Mouse (Mus musculus): ENCODE results near the gene Ube2r2.
A peak's percentile ranks its signal among the peaks of the same experiment; 100 is the strongest.

Gene Ube2r2

DNA sequence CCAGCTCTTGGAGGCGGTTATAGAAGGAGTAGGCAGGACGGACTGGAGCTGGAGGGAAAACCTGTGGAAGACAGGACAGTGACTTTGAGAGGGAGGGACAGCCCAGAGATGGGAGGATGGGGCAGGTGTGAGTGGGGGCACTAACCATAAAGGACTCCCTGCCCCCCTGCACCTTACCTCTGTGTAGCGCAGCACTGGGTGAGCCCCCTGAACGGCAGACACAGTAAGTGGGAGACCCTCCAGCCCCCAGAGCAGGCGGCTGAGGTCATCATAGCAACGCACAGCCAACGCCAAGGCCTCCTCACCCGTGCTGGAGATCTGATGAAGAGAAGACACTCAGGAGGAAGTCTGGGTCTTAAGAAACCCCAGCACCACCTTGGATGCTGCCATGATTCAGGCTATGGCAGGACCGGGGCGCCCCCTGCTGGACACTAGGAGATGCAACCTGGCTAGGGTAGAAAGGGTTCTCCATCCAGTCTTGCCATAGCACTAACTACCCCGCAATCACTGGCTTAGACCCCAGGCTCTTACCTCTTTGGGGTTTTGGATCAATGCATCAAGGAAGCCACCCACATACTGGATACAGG lies 16.7 kb upstream of the Ube2r2 start:
- peak; percentile 90 for DNase-seq (ENCODE audit: low read depth, low spot score)

DNA sequence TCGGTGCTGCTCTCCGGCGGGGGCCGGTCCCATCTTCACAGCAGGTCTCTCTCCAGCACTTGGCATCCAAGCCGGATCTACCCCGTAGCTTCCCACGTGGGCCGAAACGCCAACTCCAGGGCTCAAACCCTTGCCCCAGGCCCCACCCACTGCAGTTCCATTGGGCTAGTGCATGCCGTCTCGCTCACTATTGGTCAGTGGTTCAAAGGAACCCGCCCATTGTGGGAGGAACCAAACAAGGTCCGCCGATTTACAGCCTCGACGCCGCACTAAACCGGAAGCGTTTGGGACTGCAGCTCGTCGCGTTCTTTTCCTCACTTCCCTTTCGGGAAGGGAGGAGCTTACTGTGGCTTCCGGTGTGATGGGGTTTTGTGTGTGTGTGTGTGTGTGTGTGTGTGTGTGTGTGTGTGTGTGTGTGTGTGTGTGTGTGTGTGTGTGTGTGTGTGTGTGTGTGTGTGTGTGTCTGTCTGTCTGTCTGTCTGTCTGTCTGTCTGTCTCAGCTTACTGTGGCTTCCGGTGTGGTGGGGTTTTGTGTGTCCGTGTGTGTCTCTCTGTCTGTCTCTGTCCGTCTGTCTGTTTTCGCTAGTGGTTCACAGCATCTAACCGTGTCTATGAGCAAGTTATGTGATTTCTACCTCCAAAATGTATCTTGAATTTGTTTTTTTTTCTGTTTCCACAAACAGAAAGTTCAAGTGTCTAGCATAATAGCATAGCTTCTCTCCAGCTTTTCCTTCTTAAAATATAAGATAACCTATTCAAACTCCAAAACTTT lies 11.2 kb upstream of the Ube2r2 start, which contains the start of gene Nol6:
Gene Nol6 (minus strand): TSS at position 276 of the 772 bp plus-strand sequence.
- DNase-seq (ENCODE audit: low read depth, low spot score): peak; percentile 100

DNA sequence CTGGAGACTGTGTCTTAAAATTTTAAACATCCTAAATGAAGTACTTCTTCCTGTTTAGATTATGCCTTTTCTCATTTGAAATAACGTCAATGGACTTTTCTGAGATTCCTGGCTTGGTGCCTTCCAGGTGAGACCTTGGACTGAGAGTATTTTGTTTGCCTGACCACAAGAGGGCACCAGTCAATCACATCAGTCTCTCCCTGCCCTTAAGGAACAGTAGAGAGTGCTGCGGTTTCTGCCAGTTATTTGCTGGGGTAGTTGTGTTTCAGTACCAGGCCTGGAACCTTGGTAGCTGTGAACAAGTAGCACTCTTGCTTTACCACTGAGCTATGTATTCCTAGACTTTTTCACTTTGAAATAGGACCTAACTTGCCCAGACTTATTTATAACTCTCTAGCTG lies 6.1 kb upstream of the Ube2r2 start:
- peak; percentile 86 for DNase-seq (ENCODE audit: low read depth, low spot score)

DNA sequence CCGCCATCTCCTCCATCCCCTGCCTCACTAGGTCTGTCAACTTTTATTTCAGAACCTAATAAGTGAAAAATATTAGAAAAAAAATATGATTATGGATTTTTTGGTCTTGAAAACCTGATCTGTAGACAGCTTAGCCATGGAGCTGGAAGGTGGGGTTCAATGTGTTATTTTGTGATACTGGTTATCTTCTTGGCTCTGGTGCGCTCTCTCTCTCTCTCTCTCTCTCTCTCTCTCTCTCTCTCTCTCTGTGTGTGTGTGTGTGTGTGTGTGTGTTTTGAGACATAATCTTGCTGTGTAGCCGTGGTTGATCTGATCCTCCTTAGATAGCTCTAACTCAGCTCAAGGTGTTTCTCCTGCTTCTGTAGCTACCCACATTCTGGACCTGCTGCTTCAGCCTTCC lies 5.7 kb upstream of the Ube2r2 start:
- no peak for DNase-seq (ENCODE audit: low read depth, low spot score)

DNA sequence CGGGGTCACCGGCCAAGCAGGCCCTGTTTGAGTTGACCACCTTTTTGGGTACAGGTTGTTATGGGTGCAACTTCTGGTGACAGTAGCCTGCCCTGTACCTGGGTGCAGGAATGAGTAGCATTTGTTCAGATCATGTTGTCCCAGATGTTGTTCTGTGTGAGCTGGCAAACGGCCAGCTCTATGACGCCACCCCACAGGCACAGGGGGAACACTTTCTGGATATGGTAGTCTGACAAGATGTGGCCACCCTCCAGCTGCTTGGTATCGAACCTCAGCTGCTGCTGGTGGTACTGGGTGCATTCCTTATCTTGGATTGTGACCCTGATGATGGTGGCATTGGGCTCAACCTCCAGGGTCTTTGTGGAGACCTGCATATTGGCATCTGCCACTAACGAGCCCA lies 3.1 kb upstream of the Ube2r2 start:
- no peak for DNase-seq (ENCODE audit: low read depth, low spot score)

DNA sequence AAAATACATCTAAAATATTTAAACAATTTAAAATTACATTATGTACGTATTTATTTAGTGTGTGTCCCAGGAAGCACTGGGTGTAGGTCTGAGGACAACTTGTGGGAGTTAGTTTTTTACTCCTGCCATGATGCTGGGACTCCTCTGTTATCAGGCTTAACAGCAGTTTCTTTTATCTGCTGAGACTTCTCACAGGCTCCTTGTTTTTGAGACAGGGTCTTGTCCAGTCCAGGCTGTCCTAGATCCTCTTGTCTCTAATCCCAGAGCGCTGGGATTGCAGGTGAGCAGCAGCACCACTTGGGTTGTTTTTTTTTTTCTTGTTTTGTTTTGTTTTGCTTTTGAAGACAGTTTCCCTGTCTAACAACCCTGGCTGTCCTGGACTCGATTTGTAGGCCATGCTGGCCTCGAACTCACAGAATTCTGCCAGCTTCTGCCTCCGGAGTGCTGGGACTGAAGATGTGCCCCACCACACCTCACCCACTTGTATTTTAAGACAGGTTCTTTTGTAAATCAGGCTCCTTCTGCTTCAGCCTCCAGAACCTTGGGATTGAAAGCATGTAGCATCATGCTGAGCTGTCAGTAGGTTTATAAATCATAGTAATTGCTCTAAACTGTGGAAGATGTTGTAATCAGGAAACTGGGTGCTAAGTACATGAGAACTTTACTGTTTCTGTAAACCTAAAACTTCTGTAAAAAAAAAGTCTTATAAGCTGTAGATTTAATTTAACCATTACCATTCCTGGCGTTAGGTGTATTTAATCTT lies 1.8 kb upstream of the Ube2r2 start:
- no peak for DNase-seq (ENCODE audit: low read depth, low spot score)

DNA sequence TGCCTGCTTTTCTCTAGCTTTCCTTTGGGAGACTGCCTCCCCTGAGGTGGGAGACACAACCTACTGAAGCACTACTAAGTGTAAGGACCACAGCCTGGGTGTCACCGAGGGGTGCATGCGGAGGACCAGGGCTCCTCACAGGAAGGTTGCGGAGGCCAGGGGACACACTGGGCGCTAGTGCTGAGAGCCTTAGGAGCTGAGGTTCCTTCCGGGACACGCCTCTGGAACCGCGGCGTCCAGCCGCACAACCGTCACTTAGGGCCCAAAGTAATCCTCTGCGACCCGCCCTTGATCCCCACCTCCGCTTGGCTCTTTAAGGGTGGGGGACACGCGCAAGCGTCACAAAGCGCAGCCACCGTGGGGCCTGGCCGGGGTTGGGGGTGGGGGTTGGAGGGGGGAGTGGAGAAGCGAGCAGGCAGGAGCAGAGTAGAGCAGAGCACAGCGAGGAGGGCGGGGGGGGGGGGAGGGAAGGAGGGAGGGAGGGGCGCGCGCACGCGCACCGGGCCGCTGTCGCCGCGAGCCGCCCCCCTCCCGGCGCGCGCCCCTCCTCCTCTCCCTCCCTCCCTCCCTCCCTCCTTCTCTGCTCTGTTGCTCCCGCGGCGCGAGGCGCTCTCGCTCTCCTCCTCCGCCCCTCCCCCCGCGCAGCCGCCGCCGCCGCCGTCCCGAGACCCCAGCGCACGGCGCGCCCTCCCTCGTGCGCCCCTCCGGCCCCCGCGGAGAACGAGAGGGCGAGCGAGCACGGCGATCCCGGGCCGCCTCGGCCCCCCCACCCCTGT lies 420 bp upstream of the Ube2r2 start:
- peak; percentile 94 for DNase-seq (ENCODE audit: low read depth, low spot score)

DNA sequence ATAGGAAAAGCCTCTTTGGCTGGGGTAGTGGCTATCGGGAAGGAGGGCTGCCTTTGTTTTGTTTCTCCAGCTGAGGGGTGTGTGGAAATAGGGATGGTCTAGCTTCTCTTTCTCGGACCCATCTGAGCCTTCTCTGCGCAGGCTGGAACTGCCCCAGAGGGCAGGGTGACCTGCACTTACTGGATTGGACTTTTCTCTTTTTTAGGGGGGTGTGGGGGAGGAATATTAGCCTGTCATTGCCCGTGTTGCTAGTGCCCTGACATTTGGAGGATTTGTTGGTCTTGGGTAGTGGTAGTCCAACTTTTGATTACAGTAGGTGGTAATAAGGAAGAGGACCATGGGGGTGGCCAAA lies 887 bp downstream of the Ube2r2 start:
- DNase-seq (ENCODE audit: low read depth, low spot score): no peak

DNA sequence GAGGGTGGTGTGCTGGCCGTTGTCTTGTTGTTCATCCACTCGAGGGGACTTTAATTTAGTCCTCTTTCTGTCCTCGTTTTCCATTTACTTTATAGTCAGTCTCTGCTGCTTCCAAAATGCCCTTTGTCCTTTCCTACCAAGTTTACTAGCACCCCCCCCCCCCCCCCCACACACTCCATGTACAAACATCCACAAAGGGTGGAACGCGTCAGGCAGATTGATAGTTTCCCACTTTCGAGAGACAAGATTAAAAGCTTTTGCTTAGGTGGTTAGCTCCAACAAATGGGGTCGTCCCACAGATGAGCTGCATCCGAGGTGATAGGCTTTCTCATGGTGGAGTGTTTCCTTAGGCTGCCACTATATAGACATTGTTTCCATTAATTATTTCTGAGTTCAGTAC lies 1.3 kb downstream of the Ube2r2 start:
- no peak for DNase-seq (ENCODE audit: low read depth, low spot score)

DNA sequence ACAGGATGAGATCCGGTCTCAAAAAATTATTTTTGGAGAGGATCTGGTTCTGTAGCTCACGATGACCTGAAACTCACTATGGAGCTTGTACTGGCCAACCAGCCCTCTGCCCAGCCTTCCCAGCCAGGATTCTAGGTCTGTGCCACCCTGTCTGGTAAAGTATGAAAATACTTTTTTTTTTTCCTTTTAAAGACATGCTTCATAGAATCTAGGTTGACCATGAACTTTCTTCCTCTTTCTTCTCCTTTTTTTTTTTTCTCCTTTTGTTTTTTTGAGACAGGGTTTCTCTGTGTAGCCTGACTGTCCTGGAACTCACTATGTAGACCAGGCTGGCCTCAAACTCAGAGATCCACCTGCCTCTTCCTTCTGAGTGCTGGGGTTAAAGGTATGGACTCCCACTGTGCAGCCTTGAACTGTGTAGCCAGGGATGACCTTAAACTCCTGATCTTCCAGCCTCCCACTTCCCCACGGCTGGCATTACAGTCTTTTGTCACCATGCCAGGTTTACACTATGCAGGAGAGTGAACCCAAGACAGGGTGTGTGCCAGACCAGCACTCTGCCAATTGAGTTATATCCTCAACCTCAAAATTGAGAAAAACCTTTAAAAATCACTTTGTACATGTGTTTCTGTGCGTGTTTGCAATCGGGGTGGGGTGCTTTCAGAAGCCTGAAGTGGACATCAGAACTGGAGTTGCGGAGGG lies 4.8 kb downstream of the Ube2r2 start:
- no peak for DNase-seq (ENCODE audit: low read depth, low spot score)

DNA sequence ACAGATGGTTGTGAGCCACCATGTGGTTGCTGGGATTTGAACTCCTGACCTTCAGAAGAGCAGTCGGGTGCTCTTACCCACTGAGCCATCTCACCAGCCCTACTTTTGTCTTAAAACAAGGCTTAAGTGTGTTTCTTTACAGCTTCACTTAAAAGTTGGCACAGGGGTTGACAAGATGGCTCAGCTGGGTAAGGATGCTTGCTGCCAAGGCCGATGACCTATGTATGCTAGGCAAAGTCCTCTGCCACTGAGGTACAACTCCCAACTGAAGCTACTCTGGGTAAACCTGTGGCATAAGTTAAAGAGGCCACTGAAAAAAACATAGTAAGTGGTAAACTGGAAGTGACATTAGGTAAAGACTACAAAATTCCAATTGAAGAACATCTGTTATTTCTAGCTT lies 7.1 kb downstream of the Ube2r2 start:
- DNase-seq (ENCODE audit: low read depth, low spot score): no peak

DNA sequence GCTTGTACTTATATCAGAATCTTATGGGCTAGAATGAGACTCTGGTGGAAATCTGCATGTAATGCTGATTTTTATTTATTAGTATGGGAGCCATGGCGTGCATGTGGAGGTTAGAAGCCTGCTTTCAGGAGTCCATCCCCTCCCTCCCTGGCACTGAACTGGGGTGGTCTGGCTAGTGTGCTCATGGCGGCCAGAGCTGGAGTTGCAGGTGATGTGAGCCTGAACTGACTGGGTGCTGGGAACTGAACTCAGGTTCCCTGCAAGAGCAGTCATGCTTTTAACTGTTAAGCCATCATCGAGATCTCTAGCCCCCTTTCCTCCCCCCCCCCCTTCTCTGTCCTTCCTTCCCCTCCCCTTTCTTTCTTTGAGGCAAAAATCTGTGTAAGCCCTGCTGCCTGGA lies 14.3 kb downstream of the Ube2r2 start:
- peak; percentile 74 for DNase-seq (ENCODE audit: low read depth, low spot score)

DNA sequence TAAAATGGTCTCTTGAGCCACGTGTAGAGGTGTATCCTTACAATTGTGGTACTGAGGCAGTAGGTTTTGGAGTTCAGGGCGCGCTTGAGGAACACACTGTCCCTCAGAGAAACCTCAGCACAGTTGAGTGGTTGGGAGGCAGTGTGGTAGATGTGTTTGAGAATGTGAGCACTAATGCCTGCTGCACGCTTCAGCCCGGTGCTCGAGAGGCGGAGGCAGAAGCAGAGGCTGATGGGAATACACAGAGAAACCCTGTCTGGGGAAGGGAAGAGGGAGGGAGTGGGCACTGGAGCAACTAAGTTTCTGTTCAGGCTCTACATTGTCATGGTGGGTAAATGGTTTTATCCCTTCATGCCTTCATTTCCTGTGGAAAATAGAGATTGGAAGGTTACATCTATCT lies 15.6 kb downstream of the Ube2r2 start:
- peak; percentile 63 for DNase-seq (ENCODE audit: low read depth, low spot score)

DNA sequence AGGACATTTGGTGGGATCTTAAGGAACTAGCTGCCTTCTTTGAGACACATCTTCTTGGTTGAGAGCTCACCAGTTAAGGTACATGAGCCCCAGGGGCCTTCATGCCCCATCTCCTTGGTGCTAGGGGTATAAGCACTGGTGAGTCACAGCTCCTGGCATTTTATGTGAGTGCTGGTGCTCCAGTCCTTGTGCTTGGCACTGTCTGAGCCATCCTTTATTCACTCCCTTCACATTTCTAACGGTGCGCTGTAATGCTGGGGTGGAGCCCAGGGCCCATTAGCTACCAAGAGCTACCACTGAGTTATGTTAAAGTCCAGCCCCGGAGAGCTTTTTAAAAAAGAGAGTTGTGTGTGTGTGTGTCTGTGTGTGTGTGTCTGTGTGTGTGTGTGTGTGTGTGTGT lies 17.6 kb downstream of the Ube2r2 start:
- DNase-seq (ENCODE audit: low read depth, low spot score): peak; percentile 42

DNA sequence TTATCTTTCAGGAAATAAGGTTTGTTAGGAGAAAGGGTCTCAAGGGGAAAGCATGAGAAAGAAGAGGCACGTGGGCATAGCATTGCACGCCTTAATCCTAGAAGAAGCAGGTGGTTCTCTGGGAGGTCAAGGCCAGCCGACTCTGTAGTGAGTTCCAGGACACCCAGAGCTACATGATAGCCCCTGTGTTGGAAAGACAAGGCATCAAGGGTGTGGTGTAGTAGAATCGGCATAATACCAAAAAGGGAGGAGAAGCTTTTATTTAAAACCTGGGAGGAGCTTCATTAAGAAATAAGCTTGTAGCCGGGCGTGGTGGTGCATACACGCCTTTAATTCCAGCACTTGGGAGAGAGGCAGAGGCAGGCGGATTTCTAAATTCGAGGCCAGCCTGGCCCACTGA lies 21.4 kb downstream of the Ube2r2 start:
- peak; percentile 81 for DNase-seq (ENCODE audit: low read depth, low spot score)

DNA sequence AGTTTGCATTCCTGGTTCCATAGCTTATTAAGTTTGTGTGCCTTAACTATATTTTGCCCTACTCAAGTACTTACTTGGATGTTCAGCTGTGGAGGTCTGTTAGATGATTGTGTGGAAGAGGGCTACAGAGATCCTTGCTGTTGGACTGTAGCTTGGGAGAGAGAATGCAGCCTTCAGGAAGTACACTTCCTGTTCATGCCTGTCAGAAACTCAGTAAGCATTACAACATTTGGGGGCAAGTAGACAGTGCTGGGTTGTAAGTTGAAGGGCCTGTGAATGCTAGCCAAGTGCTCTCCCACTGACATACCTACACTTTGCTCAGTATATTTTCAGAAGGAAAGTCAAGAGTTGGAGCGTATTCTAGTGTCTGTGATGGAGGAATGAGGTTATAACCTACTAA lies 22.7 kb downstream of the Ube2r2 start:
- no peak for DNase-seq (ENCODE audit: low read depth, low spot score)

DNA sequence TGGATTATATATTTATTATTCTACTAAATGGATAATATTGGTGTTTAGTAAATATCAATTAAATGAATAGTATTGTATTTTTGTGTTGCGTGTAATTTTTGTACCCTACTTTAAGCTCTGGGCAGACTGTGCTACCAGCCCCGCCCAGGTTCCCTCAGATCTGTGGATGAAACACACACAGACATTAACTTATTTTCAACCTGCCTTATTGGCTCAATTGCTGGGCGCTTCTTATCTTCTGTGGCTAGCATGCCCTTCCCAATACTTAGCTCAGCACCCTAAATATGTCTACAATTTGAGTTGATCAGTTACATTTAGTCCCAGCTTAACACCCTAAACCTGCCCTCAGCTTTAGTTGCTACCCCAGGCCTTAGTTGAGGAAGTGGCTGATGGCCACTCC lies 25.7 kb downstream of the Ube2r2 start:
- no peak for DNase-seq (ENCODE audit: low read depth, low spot score)

DNA sequence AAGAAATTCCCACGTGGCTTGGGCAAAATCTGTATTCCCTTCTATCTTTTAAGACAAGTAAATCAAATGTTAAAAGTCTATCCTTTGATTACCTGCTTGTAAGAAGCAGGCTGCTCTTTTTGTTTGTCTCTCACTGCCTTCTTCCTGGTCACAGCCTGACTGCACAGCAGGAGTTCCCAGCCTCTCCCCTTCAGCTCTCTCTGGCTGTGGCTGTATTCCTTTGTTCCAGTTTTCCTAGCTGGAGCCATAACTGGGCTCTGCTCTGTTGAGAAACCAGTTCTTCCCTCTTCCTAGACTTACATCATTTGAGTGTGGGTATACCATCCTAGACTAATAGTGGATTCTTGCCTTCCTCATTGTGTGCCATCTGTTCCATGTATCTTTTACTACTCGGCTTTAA lies 29.4 kb downstream of the Ube2r2 start:
- peak; percentile 87 for DNase-seq (ENCODE audit: low read depth, low spot score)

DNA sequence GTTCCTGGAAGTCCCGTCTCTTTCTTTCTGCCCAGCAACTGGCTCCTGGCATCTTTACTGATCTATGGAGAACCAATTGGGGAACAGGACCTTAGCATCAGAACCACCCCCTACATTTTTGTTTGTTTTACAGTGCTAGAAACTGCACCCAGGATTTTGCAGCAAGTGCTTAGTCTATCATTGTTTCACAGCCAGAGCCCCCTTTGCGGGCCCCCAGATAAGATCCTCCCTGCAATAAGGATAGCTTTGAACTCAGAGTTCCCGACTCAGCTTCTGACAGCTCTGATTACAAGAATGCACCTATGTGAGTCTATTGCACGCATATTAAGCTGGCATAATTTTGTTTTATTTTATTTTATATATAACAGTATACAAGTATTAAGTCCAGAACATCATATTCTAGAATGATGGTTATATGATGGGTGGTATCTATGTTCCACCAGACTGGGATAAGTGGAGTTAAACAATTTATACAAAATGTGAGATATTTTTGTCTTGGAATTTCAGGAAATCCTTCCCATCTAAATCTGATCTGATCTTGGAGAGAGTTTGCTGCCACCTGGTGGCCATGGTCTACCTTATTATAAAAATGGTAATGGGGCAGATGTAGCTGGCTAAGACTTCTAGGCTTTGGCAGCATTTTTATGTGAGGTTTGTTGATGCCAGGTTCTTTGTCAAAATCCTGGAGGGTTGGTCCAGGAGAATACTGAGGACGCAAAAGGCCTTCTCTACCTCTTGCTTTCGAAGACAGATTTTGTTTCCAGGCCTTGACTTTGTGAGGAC lies 30.3 kb downstream of the Ube2r2 start:
- DNase-seq (ENCODE audit: low read depth, low spot score): peak; percentile 84

DNA sequence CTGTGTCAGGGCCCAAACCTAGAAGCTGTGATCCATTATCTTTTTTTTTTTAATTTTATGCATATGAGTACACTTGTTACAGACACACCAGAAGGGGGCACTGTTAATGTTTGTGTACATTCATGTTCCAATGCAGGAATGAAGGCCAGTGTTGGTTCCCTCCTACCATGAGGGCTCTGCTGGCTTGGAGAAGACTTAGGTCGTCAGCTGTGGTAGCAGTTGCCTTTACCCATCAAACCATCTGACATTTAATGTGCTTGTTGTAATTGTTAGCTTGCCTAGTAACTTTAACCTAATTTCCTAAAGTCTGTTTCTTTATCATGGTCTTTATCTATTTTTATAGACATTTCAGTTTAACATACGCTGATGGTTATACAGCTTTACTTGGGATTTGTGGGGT lies 35.4 kb downstream of the Ube2r2 start:
- DNase-seq (ENCODE audit: low read depth, low spot score): no peak

DNA sequence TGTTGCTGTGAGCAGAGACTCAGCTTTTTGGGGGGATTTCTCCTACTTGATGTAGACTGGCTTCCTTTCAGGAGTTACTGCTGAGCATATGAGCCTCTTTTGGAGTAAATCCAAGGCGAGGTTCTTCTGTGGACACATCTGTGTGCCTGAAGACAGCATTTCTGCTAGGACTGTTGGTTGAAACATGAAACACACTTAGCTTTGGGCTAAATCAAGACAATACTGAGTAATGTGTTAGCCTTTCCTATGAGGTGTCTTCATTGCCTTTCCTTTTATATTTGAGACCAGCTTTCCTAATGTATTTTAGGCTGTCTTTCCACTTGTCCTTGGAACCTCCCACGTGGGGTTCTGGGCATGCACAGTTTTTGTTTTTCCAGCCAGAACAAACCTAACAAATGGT lies 39.1 kb downstream of the Ube2r2 start:
- no peak for DNase-seq (ENCODE audit: low read depth, low spot score)
